Mouse (Mus musculus) liver, embryonic 16.5 days (tissue): ENCODE results near the gene Klhl28. TPM values are rescaled to one million over a fixed set of nuclear protein-coding genes. Genes with fewer than 3 reads are reported as not detected.

Source experiments
- ATAC-seq: fragments of 200-750 bp; cut with Nextera tagmentation; 2 replicates; pipeline ENCODE4 v1.8.0; 2017; ENCODE audit warnings: low read depth, mild to moderate bottlenecking, moderate number of reproducible peaks, moderate library complexity
- H3K27ac ChIP-seq: fragments of 300-500 bp; sonication (generic); 2 replicates; pipeline ENCODE4 v1.5.1; 2014; ENCODE audit warnings: mild to moderate bottlenecking, low read length
- H3K27me3 ChIP-seq: fragments of 300-500 bp; sonication (generic); 2 replicates; pipeline ENCODE4 v1.6.1; 2014; ENCODE audit warnings: low read depth, low read length, mixed read lengths; ENCODE audit not compliant: control insufficient read depth, insufficient read depth
- H3K36me3 ChIP-seq: fragments of 300-500 bp; sonication (generic); 2 replicates; pipeline ENCODE4 v1.6.1; 2014; ENCODE audit warnings: mild to moderate bottlenecking; ENCODE audit not compliant: control insufficient read depth, insufficient read depth
- H3K4me1 ChIP-seq: fragments of 300-500 bp; sonication (generic); 2 replicates; pipeline ENCODE4 v1.6.1; 2014; ENCODE audit warnings: low read depth, low read length, mixed read lengths; ENCODE audit not compliant: control insufficient read depth
- H3K4me2 ChIP-seq: fragments of 300-500 bp; sonication (generic); 2 replicates; pipeline ENCODE4 v1.6.1; 2014; ENCODE audit warnings: low read depth, low read length, mixed read lengths
- H3K4me3 ChIP-seq: fragments of 300-500 bp; sonication (generic); 2 replicates; pipeline ENCODE4 v1.5.1; 2014; ENCODE audit warnings: low read depth, mild to moderate bottlenecking, low read length
- H3K9ac ChIP-seq: fragments of 300-500 bp; sonication (generic); 2 replicates; pipeline ENCODE4 v1.6.1; 2014; ENCODE audit warnings: low read depth, low read length
- H3K9me3 ChIP-seq: fragments of 300-500 bp; sonication (generic); replicated peaks from 2 replicates; pipeline ENCODE4 v1.6.1; 2016; ENCODE audit warnings: low read length; ENCODE audit not compliant: control insufficient read depth
- WGBS: fragments of 180-500 bp; shearing (Covaris S2); extraction: QIAGEN DNeasy Blood & Tissue Kit; methylation state at CpG from one replicate; pipeline ENCODE4 v1.1.7; 2014; ENCODE audit not compliant: insufficient replicate concordance; 5-methylcytosine and 5-hydroxymethylcytosine counted together
- polyA plus RNA-seq: library from polyadenylated mRNA; unstranded; fragments of >200 nt; fragmentation: Nextera tagmentation; extraction: Ambion mirVana; gene quantifications from 2 replicates; pipeline ENCODE4 v1.2.1, GENCODE M21; 2015

Gene Klhl28
- polyA plus RNA-seq, 1 experiment from 2014 or later = 3.1 TPM

- ATAC-seq = no peak
- H3K4me2 ChIP-seq = no peak overlapping the region
These were observed 62.8 kb downstream of the Klhl28 start for GRCm38 (mm10) chr12:64902506-64902905.

DNA sequence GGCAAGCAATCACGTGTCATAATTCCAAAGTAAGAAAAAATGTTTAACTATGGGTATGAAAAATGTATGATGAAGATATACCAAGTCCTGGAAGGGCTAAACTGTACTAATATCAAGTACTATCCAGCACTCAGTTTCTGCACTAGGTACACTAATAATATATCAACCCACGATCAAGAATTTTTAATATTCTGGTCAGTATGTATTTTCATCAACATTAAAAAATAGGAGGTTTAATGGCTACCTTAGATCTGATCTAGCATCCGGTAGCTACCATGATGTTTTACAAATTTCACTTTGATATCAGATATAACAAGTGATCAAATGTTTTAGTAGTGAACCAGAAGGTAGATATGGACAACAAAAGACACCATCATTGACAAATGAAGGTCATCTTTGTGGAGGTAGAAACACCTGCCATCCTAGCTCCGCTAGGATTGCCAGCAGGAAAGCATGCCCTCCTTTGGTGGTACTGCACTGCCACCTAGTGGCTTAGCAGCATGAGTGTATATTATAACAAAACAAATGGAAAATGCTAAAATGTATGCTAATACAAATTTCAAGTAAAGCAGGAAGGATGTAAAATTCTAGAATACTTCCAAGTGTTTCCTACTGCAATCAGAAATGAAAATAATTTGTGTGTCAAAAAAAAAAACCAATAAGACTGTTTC lies 68.1 kb downstream of the Klhl28 start:
- H3K4me2 ChIP-seq = no peak overlapping the region
- no peaks in the 10 kb centered on the region for H3K9me3 ChIP-seq
- no peak overlapping the region for H3K4me3 ChIP-seq
- H3K36me3 ChIP-seq = no peaks in the 10 kb centered on the region
- H3K27ac ChIP-seq = no peak overlapping the region
- H3K4me1 ChIP-seq = no peaks in the 10 kb centered on the region
- ATAC-seq = no peak
- H3K27me3 ChIP-seq = no peaks in the 10 kb centered on the region
- H3K9ac ChIP-seq = no peak overlapping the region
- WGBS = 32% methylated on average over 4 of the region's 4 CpGs

More at GRCm38 (mm10) chr12:64902506-64902905, 62.8 kb downstream of the Klhl28 start:
- no peak overlapping the region for H3K9ac ChIP-seq
- H3K36me3 ChIP-seq = no peaks in the 10 kb centered on the region
- H3K4me3 ChIP-seq = no peak overlapping the region
- H3K9me3 ChIP-seq = no peaks in the 10 kb centered on the region
- no peaks in the 10 kb centered on the region for H3K4me1 ChIP-seq
- H3K27me3 ChIP-seq = no peaks in the 10 kb centered on the region
- WGBS = 44% methylated on average over 8 of the region's 8 CpGs
- no peak overlapping the region for H3K27ac ChIP-seq

Other genes starting within 250 kb of the Klhl28 start
- gene Gm527, start 47.6 kb downstream of the Klhl28 start, polyA plus RNA-seq = 0.14 TPM in 1 of 2 replicates, not detected in the other
- gene Togaram1, start 270 bp upstream of the Klhl28 start, polyA plus RNA-seq = 5.9 TPM in 2 replicates
- gene Prpf39, start 70.8 kb upstream of the Klhl28 start, polyA plus RNA-seq = 13.6 and 16.4 TPM in 2 replicates
- gene Fkbp3, start 108.5 kb upstream of the Klhl28 start, polyA plus RNA-seq = 101 and 105 TPM in 2 replicates
- 3.2 and 4.0 TPM in 2 replicates for gene Fancm, start 110.1 kb upstream of the Klhl28 start, polyA plus RNA-seq
- gene Mis18bp1, start 207.1 kb upstream of the Klhl28 start, polyA plus RNA-seq = 33.0 and 36.1 TPM in 2 replicates